22 mouse cellular contexts compared by ENCODE assay signal in the genomic region with DNA sequence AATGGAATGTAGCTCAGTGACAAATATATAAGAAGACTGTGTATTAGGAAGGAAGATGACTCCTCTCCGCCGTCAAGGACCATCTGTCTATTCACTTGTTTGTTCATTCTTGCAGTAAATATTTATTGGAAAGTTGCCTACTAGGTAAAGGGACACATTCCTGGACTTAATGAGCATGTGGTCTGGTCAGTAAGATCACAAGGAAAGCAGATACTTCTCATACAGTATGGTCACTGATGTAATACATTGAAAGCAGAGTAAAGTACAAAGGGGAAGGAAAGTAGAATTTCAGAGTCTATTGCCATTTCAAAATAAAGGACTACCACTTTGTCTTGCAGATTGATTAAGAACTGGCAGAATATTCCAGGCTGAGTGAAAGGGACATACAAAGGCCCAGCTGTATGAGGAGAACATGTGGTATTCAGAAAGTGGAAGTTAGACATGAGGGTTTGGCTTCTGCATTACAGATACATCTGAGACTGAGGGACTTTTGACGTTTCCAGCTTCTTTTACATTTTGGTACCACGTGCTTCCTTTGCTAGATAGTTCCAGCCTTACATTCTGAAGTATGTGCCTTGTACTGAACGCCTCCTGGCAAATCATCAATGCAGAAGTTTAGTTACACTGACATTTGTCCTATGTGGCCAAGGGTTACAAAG.
DNase-seq lines count a peak whose midpoint lies in the region; ATAC-seq and TF ChIP-seq lines count a peak whose summit lies in the region.
"Had no signal": no experiment of that assay in that cellular context is flagged by ENCODE, and none has a peak within 500 bp of the region (broad histone marks: within the 10 kb centered on the region; RNA-seq: fewer than 3 reads in every experiment).

No protein-coding gene starts in this region.

- no peak for DNase-seq in kidney, postnatal 0 days (ENCODE audit: low spot score)
- no peak for DNase-seq in kidney, postnatal 4 days
- DNase-seq in CH12.LX (ENCODE audit: extremely low read depth) = no peak
- DNase-seq in adipocyte (ENCODE audit: low spot score) = peak; percentile 21
- no peak for DNase-seq in neural tube, embryonic 10.5 days (ENCODE audit: extremely low spot score, low spot score)
- no peak for DNase-seq in left cerebral cortex, postnatal 36 days (ENCODE audit: low spot score in 2 of 2)
- DNase-seq: adrenal gland, adult 2 months; adrenal gland, postnatal 25 days; cerebellum, adult 18-20 months; cerebellum, adult 9-11 months; embryo, embryonic 11 days; gastrocnemius, postnatal 10 days; heart, adult 2 months; heart, postnatal 36 days had no signal

- no peaks in the 10 kb centered on the region for H3K27me3 ChIP-seq in kidney, postnatal 0 days (ENCODE audit: insufficient read depth, low read length)
- H3K27me3 ChIP-seq in CH12.LX (replicated peaks) = no peaks in the 10 kb centered on the region
- H3K27me3 ChIP-seq: embryonic facial prominence, embryonic 15.5 days; heart, embryonic 15.5 days; hindbrain, embryonic 15.5 days had no signal

- H3K27ac ChIP-seq in kidney, postnatal 0 days = no peak overlapping the region
- no peak overlapping the region for H3K27ac ChIP-seq in CH12.LX (ENCODE audit: insufficient read depth, low read depth)
- H3K27ac ChIP-seq: embryonic facial prominence, embryonic 15.5 days; heart, adult 2 months; heart, embryonic 15.5 days; hindbrain, embryonic 15.5 days had no signal

- dilution Hi-C loops in CH12.LX (cut with MboI; ENCODE audit: extremely low pct_ligation_motif_present, extremely low pct_unique_long_range_greater_than_20kb, low sequenced_read_pairs) = no loop called here

- 74% methylated on average over 5 of the region's 5 CpGs for WGBS in kidney, postnatal 0 days

- H3K4me3 ChIP-seq in kidney, postnatal 0 days (replicated peaks; ENCODE audit: low read depth, low read length) = no peak overlapping the region
- no peak overlapping the region for H3K4me3 ChIP-seq in CH12.LX (replicated peaks in 1 of 3; ENCODE audit: low read depth in 2 of 3, low read length in 2 of 3, poor library complexity in 1 of 3)
- H3K4me3 ChIP-seq: embryonic facial prominence, embryonic 15.5 days; heart, adult 2 months; heart, embryonic 15.5 days; hindbrain, embryonic 15.5 days had no signal

- H3K79me2 ChIP-seq in CH12.LX (replicated peaks; ENCODE audit: control insufficient read depth, extremely low read depth, insufficient read depth, poor library complexity, severe bottlenecking) = no peaks in the 10 kb centered on the region

- TF ChIP-seq CTCF in kidney, postnatal 0 days (IDR thresholded peaks at IDR 0.05; ENCODE audit: low read depth) = no peak
- no peak for TF ChIP-seq CTCF in CH12.LX (conservative IDR thresholded peaks at IDR 0.05 in 1 of 2, IDR thresholded peaks at IDR 0.05 in 1 of 2; ENCODE audit: low read depth in 2 of 2, low read length in 2 of 2)

- no peak for TF ChIP-seq POLR2A in CH12.LX (IDR thresholded peaks at IDR 0.05; ENCODE audit: low read depth, low read length)

- no peaks in the 10 kb centered on the region for H3K9me3 ChIP-seq in kidney, postnatal 0 days (replicated peaks; ENCODE audit: low read length)
- H3K9me3 ChIP-seq in CH12.LX (replicated peaks; ENCODE audit: low read length) = no peaks in the 10 kb centered on the region
- H3K9me3 ChIP-seq: embryonic facial prominence, embryonic 15.5 days; G1E; heart, embryonic 15.5 days; hindbrain, embryonic 15.5 days had no signal

- H3K4me1 ChIP-seq in kidney, postnatal 0 days (replicated peaks; ENCODE audit: insufficient read depth, low read length) = no peaks in the 10 kb centered on the region
- H3K4me1 ChIP-seq in CH12.LX (ENCODE audit: control insufficient read depth in 1 of 2, insufficient read depth in 2 of 2) = peaks cover 0 to 8% of the 10 kb centered on the region in 2 experiments; a peak in 2 of 4 replicates
- H3K4me1 ChIP-seq: hindbrain, embryonic 15.5 days had no signal

- intact Hi-C loops in left cerebral cortex, postnatal 36 days (cut with DNase I) = no loop called here

- TF ChIP-seq RAD21 in CH12.LX (IDR thresholded peaks at IDR 0.05; ENCODE audit: low read depth, low read length) = no peak

- H3K36me3 ChIP-seq in kidney, postnatal 0 days (ENCODE audit: insufficient read depth, low read length) = no peaks in the 10 kb centered on the region
- no peaks in the 10 kb centered on the region for H3K36me3 ChIP-seq in CH12.LX (replicated peaks in 1 of 2; ENCODE audit: control insufficient read depth in 1 of 2, insufficient read depth in 1 of 2, low read length in 1 of 2)
- H3K36me3 ChIP-seq: embryonic facial prominence, embryonic 15.5 days; G1E; heart, embryonic 15.5 days; hindbrain, embryonic 15.5 days had no signal

- H3K9ac ChIP-seq in kidney, postnatal 0 days (ENCODE audit: low read depth, low read length) = no peak overlapping the region
- H3K9ac ChIP-seq in CH12.LX (ENCODE audit: insufficient read depth, low read depth) = no peak overlapping the region
- H3K9ac ChIP-seq: embryonic facial prominence, embryonic 15.5 days; heart, embryonic 15.5 days; hindbrain, embryonic 15.5 days had no signal

- in situ Hi-C loops in CH12.LX (cut with MboI; ENCODE audit: low pct_ligation_motif_present, low pct_unique_long_range_greater_than_20kb, low sequenced_read_pairs) = no loop called here

- H3K4me2 ChIP-seq in kidney, postnatal 0 days (ENCODE audit: low read length) = no peak overlapping the region
- no peak overlapping the region for H3K4me2 ChIP-seq in CH12.LX (ENCODE audit: insufficient read depth, low read depth, poor library complexity, severe bottlenecking)
- H3K4me2 ChIP-seq: embryonic facial prominence, embryonic 15.5 days; heart, embryonic 11.5 days; heart, embryonic 15.5 days; hindbrain, embryonic 15.5 days had no signal

- TF ChIP-seq EP300 in CH12.LX (IDR thresholded peaks at IDR 0.05; ENCODE audit: low read length) = no peak

- peak; percentile 52; the same call in 1 of the 2 replicates for ATAC-seq in kidney, postnatal 0 days (replicated peaks; ENCODE audit: low FRiP score, low read depth)
- ATAC-seq in megakaryocyte progenitor cell, adult 5-6 weeks (replicated peaks; ENCODE audit: poor library complexity) = peak; percentile 52
- ATAC-seq: activated CD4-positive, CD25-positive, alpha-beta regulatory T cell, adult 4 months; forebrain, embryonic 16.5 days had no signal

TF ChIP-seq in CH12.LX, 34 proteins besides CTCF, POLR2A, EP300 and RAD21:
- peak; percentile 68 for TF ChIP-seq MAX (IDR thresholded peaks at IDR 0.05; ENCODE audit: low read length)
- no peak for TF ChIP-seq USF2 (conservative IDR thresholded peaks at IDR 0.05; ENCODE audit: low read depth, low read length)
